Mouse (Mus musculus) heart, embryonic 14.5 days (tissue): ENCODE data around the gene Crlf2. TPM values are rescaled to one million over a fixed set of nuclear protein-coding genes. Genes with fewer than 3 reads are reported as not detected.

Source experiments
- ATAC-seq: fragments of 200-750 bp; cut with Nextera tagmentation; 2 replicates; pipeline ENCODE4 v1.8.0; 2017; ENCODE audit warnings: low read depth, moderate TSS enrichment; ENCODE audit not compliant: insufficient number of reproducible peaks, insufficient read depth, low FRiP score
- H3K27ac ChIP-seq, 2 experiments: fragments of 200-500 bp in 1 of 2; fragments of 300-500 bp in 1 of 2; sonication (generic) in 1 of 2; replicated peaks in 1 of 2; 2 replicates each; pipeline ENCODE4 v1.5.1; 2012 to 2014; ENCODE audit warnings: low read depth in 2 of 2, low read length in 2 of 2, control low read depth in 1 of 2, mild to moderate bottlenecking in 1 of 2, mixed read lengths in 1 of 2; ENCODE audit not compliant: control insufficient read depth in 1 of 2, insufficient read depth in 1 of 2
- H3K27me3 ChIP-seq: fragments of 300-500 bp; sonication (generic); 2 replicates; pipeline ENCODE4 v1.6.1; 2014; ENCODE audit warnings: mild to moderate bottlenecking, low read length, control low read depth; ENCODE audit not compliant: control insufficient read depth, insufficient read depth
- H3K36me3 ChIP-seq: fragments of 300-500 bp; sonication (generic); 2 replicates; pipeline ENCODE4 v1.6.1; 2014; ENCODE audit warnings: mild to moderate bottlenecking, control low read depth, low read length, mixed read lengths; ENCODE audit not compliant: control insufficient read depth, insufficient read depth
- H3K4me1 ChIP-seq, 2 experiments: fragments of 200-500 bp in 1 of 2; fragments of 300-500 bp in 1 of 2; sonication (generic) in 1 of 2; 2 replicates each; pipeline ENCODE4 v1.6.1; 2012 to 2014; ENCODE audit warnings: low read length in 2 of 2, control low read depth in 1 of 2, mixed read lengths in 1 of 2; ENCODE audit not compliant: control insufficient read depth in 2 of 2, insufficient read depth in 2 of 2
- H3K4me2 ChIP-seq: fragments of 300-500 bp; sonication (generic); 2 replicates; pipeline ENCODE4 v1.6.1; 2014; ENCODE audit warnings: mild to moderate bottlenecking, low read length
- H3K4me3 ChIP-seq, 2 experiments: fragments of 200-500 bp in 1 of 2; fragments of 300-500 bp in 1 of 2; sonication (generic) in 1 of 2; 2 replicates each; pipeline ENCODE4 v1.5.1; 2012 to 2014; ENCODE audit warnings: low read length in 2 of 2, mild to moderate bottlenecking in 2 of 2, control low read depth in 1 of 2, low read depth in 1 of 2, moderate library complexity in 1 of 2; ENCODE audit not compliant: control insufficient read depth in 1 of 2, insufficient read depth in 1 of 2
- H3K9ac ChIP-seq: fragments of 300-500 bp; sonication (generic); 2 replicates; pipeline ENCODE4 v1.6.1; 2014; ENCODE audit warnings: mild to moderate bottlenecking, low read length
- H3K9me3 ChIP-seq: fragments of 300-500 bp; sonication (generic); 2 replicates; pipeline ENCODE4 v1.6.1; 2016; ENCODE audit warnings: low read length, control low read depth; ENCODE audit not compliant: control insufficient read depth
- WGBS: fragments of 180-500 bp; shearing (Covaris S2); extraction: QIAGEN DNeasy Blood & Tissue Kit; methylation state at CpG from one replicate; pipeline ENCODE4 v1.1.7; 2014; 5-methylcytosine and 5-hydroxymethylcytosine counted together
- polyA plus RNA-seq: library from polyadenylated mRNA; unstranded; fragments of >200 nt; fragmentation: Nextera tagmentation; extraction: Ambion mirVana; gene quantifications from 2 replicates; pipeline ENCODE4 v1.2.1, GENCODE M21; 2014

Gene Crlf2
- polyA plus RNA-seq, 1 experiment from 2014 or later = 7.0 TPM

DNA sequence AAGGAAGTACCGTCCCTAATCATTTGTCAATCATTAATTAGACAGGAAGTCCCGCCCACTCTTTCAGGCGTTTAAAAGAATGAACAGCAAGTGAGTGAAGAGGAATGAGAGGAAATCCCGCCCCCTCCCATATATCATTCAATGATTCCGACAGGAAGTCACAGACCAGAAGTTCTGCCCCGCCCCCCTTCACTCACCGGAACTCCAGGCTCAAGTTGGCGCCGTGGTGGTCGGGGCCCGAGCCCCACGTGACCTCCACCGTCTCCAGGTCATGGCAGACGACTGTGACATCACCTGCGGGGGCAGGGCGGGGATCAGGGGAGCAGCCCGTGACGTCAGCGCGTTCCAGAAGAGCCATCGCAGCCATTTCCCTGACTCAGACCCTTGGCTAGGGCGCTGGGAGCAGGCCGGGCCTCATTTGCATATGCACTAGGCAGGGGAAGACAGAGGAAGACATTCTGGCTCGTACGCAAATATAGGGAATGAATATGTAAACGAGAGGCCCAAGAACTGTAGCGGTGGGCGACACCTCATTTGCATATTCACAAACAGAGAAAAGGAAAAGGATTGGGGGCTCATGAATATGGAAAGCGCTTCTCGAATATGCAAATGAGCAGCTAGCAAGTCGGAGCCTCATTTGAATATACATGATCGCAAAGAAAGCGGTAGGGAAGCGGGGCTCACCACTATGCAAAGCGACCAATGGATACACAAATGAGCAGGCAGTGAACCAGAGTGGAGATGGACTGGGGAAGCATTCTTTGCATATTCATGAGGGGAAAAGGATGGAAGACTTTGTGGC lies 1.3 kb downstream of the Crlf2 start:
- ATAC-seq = peak; percentile 75
- H3K4me1 ChIP-seq = no peaks in the 10 kb centered on the region
- H3K4me2 ChIP-seq = peak overlapping the region; percentile 74
- H3K27ac ChIP-seq = peak overlapping the region; percentile 84 to 91
- H3K4me3 ChIP-seq = peak overlapping the region; percentile 62 to 65
- H3K27me3 ChIP-seq = no peaks in the 10 kb centered on the region
- peaks cover 4% of the 10 kb centered on the region; the same call in 1 of the 2 replicates for H3K36me3 ChIP-seq
- under 1% methylated on average over 35 of the region's 35 CpGs for whole genome bisulfite sequencing
- peak overlapping the region; percentile 3; the same call in 1 of the 2 replicates for H3K9ac ChIP-seq
- peaks cover 49% of the 10 kb centered on the region for H3K9me3 ChIP-seq

DNA sequence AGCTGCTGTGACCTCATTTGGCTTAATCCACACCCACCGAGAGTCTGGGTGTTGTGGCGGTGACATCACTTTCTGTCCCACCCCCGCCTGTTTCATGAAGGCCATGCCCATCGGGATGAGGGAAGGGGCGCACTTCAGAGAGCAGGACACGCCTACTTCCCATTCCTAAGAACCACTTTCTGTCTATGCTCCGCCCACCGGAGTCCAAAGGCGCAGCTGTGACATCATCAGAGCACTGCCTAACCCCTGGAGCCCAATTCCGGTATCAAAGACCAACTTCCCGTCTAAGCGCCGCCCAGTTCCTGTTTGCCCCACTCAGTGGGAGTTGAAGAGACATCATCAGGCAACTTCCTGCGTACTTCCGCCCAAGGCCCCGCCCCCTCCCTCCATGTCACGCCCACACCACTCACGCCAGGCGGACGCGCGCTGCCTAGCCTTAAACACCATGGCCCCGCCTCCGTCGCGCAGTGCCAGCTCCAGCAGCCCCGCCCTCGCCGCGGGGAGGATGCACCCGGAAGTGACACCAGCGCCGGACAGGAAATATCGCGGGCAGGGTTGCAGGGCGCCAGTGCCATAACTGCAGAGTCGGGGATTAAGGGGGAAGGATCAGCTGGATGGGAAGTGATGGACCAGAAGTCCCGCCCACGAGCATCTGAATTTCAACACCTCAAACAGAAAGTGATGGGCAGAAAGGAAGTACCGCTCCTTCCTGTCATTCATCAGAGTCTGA lies 2.0 kb downstream of the Crlf2 start:
- 7% methylated on average over 40 of the region's 40 CpGs for WGBS
- H3K27ac ChIP-seq = peak overlapping the region; percentile 77 to 91
- peak overlapping the region; percentile 74 for H3K4me2 ChIP-seq
- no peaks in the 10 kb centered on the region for H3K27me3 ChIP-seq
- H3K36me3 ChIP-seq = peaks cover 4% of the 10 kb centered on the region; the same call in 1 of the 2 replicates
- peak; percentile 65 for ATAC-seq
- H3K9me3 ChIP-seq = peaks cover 56% of the 10 kb centered on the region
- H3K4me1 ChIP-seq = no peaks in the 10 kb centered on the region
- peak overlapping the region; percentile 49 to 65 for H3K4me3 ChIP-seq
- 0 out of 2 replicates have a peak overlapping the region, but pooled peaks have one; percentile 28 for H3K9ac ChIP-seq

DNA sequence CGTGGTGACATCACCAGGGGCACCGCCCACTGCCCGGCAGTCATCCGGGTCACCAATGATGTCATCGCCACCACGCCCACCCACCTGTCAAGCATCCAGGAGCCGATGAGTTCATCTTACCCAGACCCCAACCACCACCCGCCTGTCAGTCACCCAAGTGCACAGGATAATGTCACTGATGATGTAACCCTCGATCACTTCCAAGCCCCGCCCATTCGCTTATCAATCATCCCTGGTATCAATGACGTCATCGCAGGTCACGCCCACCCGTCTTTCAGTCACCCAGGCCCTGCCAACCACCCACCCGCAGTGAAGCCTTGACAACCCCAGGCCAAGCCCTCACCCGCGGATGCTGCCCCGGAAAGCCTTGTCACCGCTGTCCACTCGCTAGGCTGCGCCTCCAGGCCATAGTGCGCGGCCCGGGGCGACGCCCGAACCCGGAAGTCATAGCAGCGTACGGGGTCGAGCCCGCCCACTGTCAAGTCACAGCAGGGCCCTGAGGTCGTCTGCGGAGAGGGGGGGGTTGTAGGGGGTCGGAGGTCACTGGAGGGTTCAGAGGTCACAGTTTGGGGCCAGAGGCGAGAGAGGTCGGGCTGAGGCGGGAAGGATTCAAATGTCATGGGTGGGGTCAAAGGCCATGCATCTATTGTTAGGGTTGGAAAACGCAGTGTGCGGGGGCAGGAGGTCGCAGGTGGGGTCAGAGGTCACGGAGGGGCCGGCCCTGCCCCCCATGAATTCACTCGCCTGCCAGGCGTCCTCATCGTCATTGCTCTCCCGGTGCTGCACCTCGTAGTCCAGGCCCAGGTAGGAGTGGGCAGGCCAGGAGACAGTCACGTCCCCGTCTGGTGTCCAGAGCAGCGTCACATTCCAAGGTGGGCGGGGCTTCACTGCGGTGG lies 2.9 kb downstream of the Crlf2 start:
- no peaks in the 10 kb centered on the region for H3K27me3 ChIP-seq
- peaks cover 63% of the 10 kb centered on the region for H3K9me3 ChIP-seq
- no peak overlapping the region for H3K9ac ChIP-seq
- no peak for ATAC-seq
- H3K27ac ChIP-seq = peak overlapping the region; percentile 77 to 91; a peak in 2 of 4 replicates
- peaks cover 4% of the 10 kb centered on the region; the same call in 1 of the 2 replicates for H3K36me3 ChIP-seq
- peak overlapping the region; percentile 49 to 65 for H3K4me3 ChIP-seq
- 70% methylated on average over 54 of the region's 54 CpGs for WGBS
- H3K4me1 ChIP-seq = no peaks in the 10 kb centered on the region
- peak overlapping the region; percentile 74; the same call in 1 of the 2 replicates for H3K4me2 ChIP-seq

DNA sequence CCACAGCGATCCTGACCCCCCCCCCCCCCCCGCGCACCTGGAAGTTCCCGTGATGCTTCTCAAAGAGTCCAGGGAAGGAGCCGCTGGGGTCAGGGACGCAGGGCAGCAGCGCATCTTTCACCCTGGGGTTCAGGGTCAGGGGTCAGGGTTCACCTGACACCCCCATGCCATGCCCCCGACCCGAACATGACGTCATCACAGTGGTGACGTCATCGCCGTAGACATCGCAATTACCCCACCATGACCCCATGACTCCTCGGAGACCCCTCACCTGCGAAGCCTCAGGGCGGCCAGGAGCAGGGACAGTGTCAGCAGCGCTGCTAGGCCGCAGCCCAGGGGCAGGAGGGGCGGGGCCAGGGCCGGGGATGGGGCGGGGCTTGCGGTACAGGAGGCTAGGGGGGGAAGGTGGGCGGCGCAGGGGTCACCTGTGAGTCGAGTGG lies 3.5 kb downstream of the Crlf2 start:
- H3K36me3 ChIP-seq = peaks cover 4% of the 10 kb centered on the region; the same call in 1 of the 2 replicates
- no peak overlapping the region for H3K27ac ChIP-seq
- 72% methylated on average over 23 of the region's 26 CpGs for WGBS
- ATAC-seq = no peak
- H3K4me2 ChIP-seq = no peak overlapping the region
- H3K4me3 ChIP-seq = no peak overlapping the region
- H3K27me3 ChIP-seq = no peaks in the 10 kb centered on the region
- H3K9me3 ChIP-seq = peaks cover 66% of the 10 kb centered on the region
- H3K9ac ChIP-seq = no peak overlapping the region
- no peaks in the 10 kb centered on the region for H3K4me1 ChIP-seq

DNA sequence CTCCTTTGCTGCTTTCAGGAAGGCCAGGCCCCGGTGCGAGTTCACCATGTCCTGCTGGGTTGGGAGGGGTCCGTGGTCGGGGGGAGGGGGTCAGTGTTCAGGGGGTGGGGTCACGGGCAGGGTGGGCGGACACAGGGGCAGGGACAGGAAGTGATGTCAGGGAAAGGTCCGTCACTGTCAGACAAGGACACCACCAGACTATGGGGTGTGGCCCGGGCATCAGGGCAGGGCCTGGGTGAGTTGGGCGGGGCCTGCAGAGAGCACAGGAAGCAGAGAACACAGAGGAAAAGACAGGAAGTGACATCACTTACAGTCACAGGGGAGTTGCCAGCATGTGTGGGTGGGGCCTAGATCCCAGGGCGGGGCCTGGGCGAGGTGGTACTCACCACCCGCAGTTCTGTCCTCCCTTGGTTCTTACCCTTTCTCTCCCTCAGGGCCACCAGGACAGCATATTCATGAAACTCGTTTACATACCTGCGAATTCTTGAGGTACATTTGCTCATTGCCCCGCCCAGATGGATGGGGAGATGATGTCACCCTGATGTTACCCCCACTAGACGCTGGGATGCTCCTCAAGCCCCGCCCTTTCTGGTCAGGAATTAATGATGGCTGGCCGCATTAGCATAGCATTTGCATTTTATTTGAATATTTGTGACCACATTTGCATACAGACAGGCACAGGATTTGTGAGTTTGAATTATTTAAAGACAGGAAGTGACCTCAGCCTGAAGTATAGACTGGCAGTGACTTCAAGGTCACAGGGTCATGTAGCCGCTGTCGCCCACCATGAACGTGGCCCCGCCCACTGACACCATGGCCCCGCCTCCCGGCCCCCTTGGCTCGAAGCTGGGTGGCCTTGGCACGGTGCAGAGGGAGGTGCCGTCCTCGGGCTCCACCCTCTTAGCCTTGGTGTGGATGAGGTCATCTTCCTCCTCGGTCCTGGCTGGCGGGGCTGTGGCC lies 4.4 kb downstream of the Crlf2 start:
- no peaks in the 10 kb centered on the region for H3K27me3 ChIP-seq
- H3K27ac ChIP-seq = no peak overlapping the region
- peaks cover 4% of the 10 kb centered on the region; the same call in 1 of the 2 replicates for H3K36me3 ChIP-seq
- 75% methylated on average over 30 of the region's 30 CpGs for WGBS
- H3K9ac ChIP-seq = no peak overlapping the region
- no peaks in the 10 kb centered on the region for H3K4me1 ChIP-seq
- H3K4me3 ChIP-seq = no peak overlapping the region
- no peak for ATAC-seq
- H3K9me3 ChIP-seq = peaks cover 73% of the 10 kb centered on the region
- no peak overlapping the region for H3K4me2 ChIP-seq

DNA sequence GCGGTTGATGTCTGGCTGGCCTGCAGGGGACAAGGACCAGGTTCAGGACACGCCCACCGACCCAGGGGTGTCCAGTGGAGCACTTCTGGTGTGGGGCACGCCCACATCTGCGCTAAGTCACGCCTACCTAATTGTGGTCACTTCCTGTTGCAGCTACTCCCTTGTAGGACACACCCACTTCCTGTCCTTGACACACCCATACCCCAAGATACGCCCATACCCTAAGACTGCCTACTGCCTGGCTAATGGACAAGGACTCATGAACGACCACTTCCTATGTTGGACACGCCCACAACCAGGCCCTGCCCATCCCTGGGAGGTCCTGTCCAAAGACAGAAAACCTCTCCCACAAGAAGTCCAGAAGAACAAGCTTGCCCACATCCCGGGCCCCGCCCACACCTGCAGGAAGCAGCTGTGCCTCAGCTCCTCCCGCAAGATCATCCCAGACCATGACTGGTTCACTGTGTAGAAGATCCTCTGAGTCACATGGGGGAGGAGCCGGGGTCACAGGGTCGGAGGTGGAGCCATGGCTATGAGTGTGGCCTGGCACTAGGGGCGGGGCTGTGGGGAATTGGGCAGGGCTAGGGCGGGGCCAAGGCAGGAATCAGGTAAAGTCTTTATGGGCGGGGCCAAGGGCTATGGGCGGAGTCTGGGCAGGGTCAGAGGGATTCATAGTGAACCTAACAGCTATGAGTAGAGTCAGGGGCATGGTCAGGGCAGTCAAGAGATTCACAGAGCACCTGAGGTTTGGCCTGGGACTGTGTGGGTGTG lies 5.4 kb downstream of the Crlf2 start:
- peaks cover 4% of the 10 kb centered on the region; the same call in 1 of the 2 replicates for H3K36me3 ChIP-seq
- no peak for ATAC-seq
- no peaks in the 10 kb centered on the region for H3K27me3 ChIP-seq
- H3K4me3 ChIP-seq = no peak overlapping the region
- H3K4me2 ChIP-seq = no peak overlapping the region
- H3K4me1 ChIP-seq = no peaks in the 10 kb centered on the region
- H3K9ac ChIP-seq = no peak overlapping the region
- peaks cover 73% of the 10 kb centered on the region for H3K9me3 ChIP-seq
- 55% methylated on average over 18 of the region's 18 CpGs for WGBS
- no peak overlapping the region for H3K27ac ChIP-seq
